Mouse (Mus musculus): ENCODE data around the gene Unc119b. TPM values are rescaled to one million over a fixed set of nuclear protein-coding genes. Genes with fewer than 3 reads are reported as not detected.
A peak's percentile ranks its signal among the peaks of the same experiment; 100 is the strongest.

Gene Unc119b
- total and polyA plus RNA-seq, 3 experiments, result 12.5 to 32.8 (median 14.3) TPM

GRCm38 (mm10) chr5:115129328-115129727, 5.4 kb downstream of the Unc119b start:
- H3K9me3 ChIP-seq (replicated peaks), result no peaks in the 10 kb centered on the region
- DNase-seq (ENCODE audit: low spot score), result no peak
- TF ChIP-seq GATA2 (IDR thresholded peaks at IDR 0.05; ENCODE audit: borderline replicate concordance, low read depth, low read length), result no peak
- TF ChIP-seq TAL1 (conservative IDR thresholded peaks at IDR 0.05; ENCODE audit: low read depth, low read length), result no peak
- TF ChIP-seq POLR2AphosphoS5 (IDR thresholded peaks at IDR 0.05; ENCODE audit: insufficient replicate concordance, low read depth, low read length), result no peak
- no peak for TF ChIP-seq GATA1 (IDR thresholded peaks at IDR 0.05; ENCODE audit: borderline replicate concordance, low read length)
- TF ChIP-seq CTCF (IDR thresholded peaks at IDR 0.05; ENCODE audit: low read depth, low read length), result no peak
- H3K36me3 ChIP-seq (replicated peaks), result peaks cover 86% of the 10 kb centered on the region
- H3K27me3 ChIP-seq (ENCODE audit: insufficient read depth, low read length), result no peaks in the 10 kb centered on the region
- no peak for ATAC-seq (ENCODE audit: extremely low read depth, insufficient number of reproducible peaks, low FRiP score, poor library complexity, severe bottlenecking)
- H3K4me3 ChIP-seq (ENCODE audit: low read depth, low read length), result no peak overlapping the region
- peaks cover 34% of the 10 kb centered on the region for H3K4me1 ChIP-seq (ENCODE audit: insufficient read depth, low read depth, low read length)

GRCm38 (mm10) chr5:115127421-115128179, 7.2 kb downstream of the Unc119b start:
- H3K36me3 ChIP-seq (replicated peaks), result peaks cover 92% of the 10 kb centered on the region
- H3K27me3 ChIP-seq (ENCODE audit: insufficient read depth, low read length), result no peaks in the 10 kb centered on the region
- DNase-seq (ENCODE audit: low spot score), result no peak
- ATAC-seq (ENCODE audit: extremely low read depth, insufficient number of reproducible peaks, low FRiP score, poor library complexity, severe bottlenecking), result no peak
- H3K4me1 ChIP-seq (ENCODE audit: insufficient read depth, low read depth, low read length), result peaks cover 18% of the 10 kb centered on the region
- no peaks in the 10 kb centered on the region for H3K9me3 ChIP-seq (replicated peaks)
- H3K4me3 ChIP-seq (ENCODE audit: low read depth, low read length), result no peak overlapping the region
- no peak for TF ChIP-seq CTCF (IDR thresholded peaks at IDR 0.05; ENCODE audit: low read depth, low read length)
- no peak for TF ChIP-seq GATA1 (IDR thresholded peaks at IDR 0.05; ENCODE audit: borderline replicate concordance, low read length)
- no peak for TF ChIP-seq GATA2 (IDR thresholded peaks at IDR 0.05; ENCODE audit: borderline replicate concordance, low read depth, low read length)
- no peak for TF ChIP-seq TAL1 (conservative IDR thresholded peaks at IDR 0.05; ENCODE audit: low read depth, low read length)
- TF ChIP-seq POLR2AphosphoS5 (IDR thresholded peaks at IDR 0.05; ENCODE audit: insufficient replicate concordance, low read depth, low read length), result no peak

- Histone ChIP-seq H3K4me3 (ENCODE audit: low read depth, low read length) (no peak overlapping the region), H3K4me1 (ENCODE audit: insufficient read depth, low read depth, low read length) (peaks cover 21% of the 10 kb centered on the region), H3K9me3 (replicated peaks) (no peaks in the 10 kb centered on the region), H3K36me3 (replicated peaks) (peaks cover 93% of the 10 kb centered on the region), H3K27me3 (ENCODE audit: insufficient read depth, low read length) (no peaks in the 10 kb centered on the region)
- DNase-seq (ENCODE audit: low spot score), result no peak
- TF ChIP-seq GATA1 (IDR thresholded peaks at IDR 0.05; ENCODE audit: borderline replicate concordance, low read length) (no peak), GATA2 (IDR thresholded peaks at IDR 0.05; ENCODE audit: borderline replicate concordance, low read depth, low read length) (no peak), CTCF (IDR thresholded peaks at IDR 0.05; ENCODE audit: low read depth, low read length) (no peak), POLR2AphosphoS5 (IDR thresholded peaks at IDR 0.05; ENCODE audit: insufficient replicate concordance, low read depth, low read length) (no peak), TAL1 (conservative IDR thresholded peaks at IDR 0.05; ENCODE audit: low read depth, low read length) (no peak)
- ATAC-seq (ENCODE audit: extremely low read depth, insufficient number of reproducible peaks, low FRiP score, poor library complexity, severe bottlenecking), result peak; percentile 56
Measured at GRCm38 (mm10) chr5:115126578-115127312, 8.0 kb downstream of the Unc119b start.

GRCm38 (mm10) chr5:115125211-115125871, 9.4 kb downstream of the Unc119b start:
- Histone ChIP-seq H3K4me3 (ENCODE audit: low read depth, low read length) (no peak overlapping the region), H3K36me3 (replicated peaks) (peaks cover 82% of the 10 kb centered on the region), H3K27me3 (ENCODE audit: insufficient read depth, low read length) (no peaks in the 10 kb centered on the region), H3K9me3 (replicated peaks) (no peaks in the 10 kb centered on the region), H3K4me1 (ENCODE audit: insufficient read depth, low read depth, low read length) (peaks cover 21% of the 10 kb centered on the region)
- TF ChIP-seq CTCF (IDR thresholded peaks at IDR 0.05; ENCODE audit: low read depth, low read length) (peak; percentile 91), TAL1 (conservative IDR thresholded peaks at IDR 0.05; ENCODE audit: low read depth, low read length) (no peak)
- ATAC-seq (ENCODE audit: extremely low read depth, insufficient number of reproducible peaks, low FRiP score, poor library complexity, severe bottlenecking) (peak; percentile 54; the same call in 1 of the 2 replicates), DNase-seq (ENCODE audit: low spot score) (peak; percentile 87)

- no peak for DNase-seq (ENCODE audit: low spot score)
- ATAC-seq (ENCODE audit: extremely low read depth, insufficient number of reproducible peaks, low FRiP score, poor library complexity, severe bottlenecking), result no peak
- no peak overlapping the region for H3K4me3 ChIP-seq (ENCODE audit: low read depth, low read length)
- peaks cover 21% of the 10 kb centered on the region for H3K4me1 ChIP-seq (ENCODE audit: insufficient read depth, low read depth, low read length)
- H3K27me3 ChIP-seq (ENCODE audit: insufficient read depth, low read length), result no peaks in the 10 kb centered on the region
- no peaks in the 10 kb centered on the region for H3K9me3 ChIP-seq (replicated peaks)
- peaks cover 77% of the 10 kb centered on the region for H3K36me3 ChIP-seq (replicated peaks)
- TF ChIP-seq CTCF (IDR thresholded peaks at IDR 0.05; ENCODE audit: low read depth, low read length), result no peak
- TF ChIP-seq TAL1 (conservative IDR thresholded peaks at IDR 0.05; ENCODE audit: low read depth, low read length), result no peak
- no peak for TF ChIP-seq POLR2AphosphoS5 (IDR thresholded peaks at IDR 0.05; ENCODE audit: insufficient replicate concordance, low read depth, low read length)
- no peak for TF ChIP-seq GATA2 (IDR thresholded peaks at IDR 0.05; ENCODE audit: borderline replicate concordance, low read depth, low read length)
- no peak for TF ChIP-seq GATA1 (IDR thresholded peaks at IDR 0.05; ENCODE audit: borderline replicate concordance, low read length)
Measured at GRCm38 (mm10) chr5:115124690-115125089, 10.1 kb downstream of the Unc119b start.

- no peak for DNase-seq (ENCODE audit: low spot score)
- ATAC-seq (ENCODE audit: extremely low read depth, insufficient number of reproducible peaks, low FRiP score, poor library complexity, severe bottlenecking), result no peak
- no peak for TF ChIP-seq CTCF (IDR thresholded peaks at IDR 0.05; ENCODE audit: low read depth, low read length)
- no peak for TF ChIP-seq TAL1 (conservative IDR thresholded peaks at IDR 0.05; ENCODE audit: low read depth, low read length)
- no peak for TF ChIP-seq GATA2 (IDR thresholded peaks at IDR 0.05; ENCODE audit: borderline replicate concordance, low read depth, low read length)
- TF ChIP-seq POLR2AphosphoS5 (IDR thresholded peaks at IDR 0.05; ENCODE audit: insufficient replicate concordance, low read depth, low read length), result no peak
- no peak for TF ChIP-seq GATA1 (IDR thresholded peaks at IDR 0.05; ENCODE audit: borderline replicate concordance, low read length)
- H3K9me3 ChIP-seq (replicated peaks), result peaks cover 3% of the 10 kb centered on the region; the same call in 1 of the 2 replicates
- no peaks in the 10 kb centered on the region for H3K27me3 ChIP-seq (ENCODE audit: insufficient read depth, low read length)
- peaks cover 27% of the 10 kb centered on the region for H3K4me1 ChIP-seq (ENCODE audit: insufficient read depth, low read depth, low read length)
- H3K36me3 ChIP-seq (replicated peaks), result peaks cover 61% of the 10 kb centered on the region
- no peak overlapping the region for H3K4me3 ChIP-seq (ENCODE audit: low read depth, low read length)
Measured at GRCm38 (mm10) chr5:115120978-115121377, 13.8 kb downstream of the Unc119b start.

Data from G1E (cell line).